Mouse (Mus musculus) erythroblast, embryonic 14.5 days (primary cell): ENCODE data around the gene Fscn2.

Experiments used
- GATA1 ChIP-seq: IDR thresholded peaks from 2 replicates; pipeline ENCODE4 v1.6.1; 2012; ENCODE audit warnings: low read length, inconsistent platforms, mixed read lengths
- TAL1 ChIP-seq: IDR thresholded peaks from 3 replicates; pipeline ENCODE4 v1.6.1; 2012; ENCODE audit warnings: low read length, inconsistent platforms, mixed read lengths

DNA sequence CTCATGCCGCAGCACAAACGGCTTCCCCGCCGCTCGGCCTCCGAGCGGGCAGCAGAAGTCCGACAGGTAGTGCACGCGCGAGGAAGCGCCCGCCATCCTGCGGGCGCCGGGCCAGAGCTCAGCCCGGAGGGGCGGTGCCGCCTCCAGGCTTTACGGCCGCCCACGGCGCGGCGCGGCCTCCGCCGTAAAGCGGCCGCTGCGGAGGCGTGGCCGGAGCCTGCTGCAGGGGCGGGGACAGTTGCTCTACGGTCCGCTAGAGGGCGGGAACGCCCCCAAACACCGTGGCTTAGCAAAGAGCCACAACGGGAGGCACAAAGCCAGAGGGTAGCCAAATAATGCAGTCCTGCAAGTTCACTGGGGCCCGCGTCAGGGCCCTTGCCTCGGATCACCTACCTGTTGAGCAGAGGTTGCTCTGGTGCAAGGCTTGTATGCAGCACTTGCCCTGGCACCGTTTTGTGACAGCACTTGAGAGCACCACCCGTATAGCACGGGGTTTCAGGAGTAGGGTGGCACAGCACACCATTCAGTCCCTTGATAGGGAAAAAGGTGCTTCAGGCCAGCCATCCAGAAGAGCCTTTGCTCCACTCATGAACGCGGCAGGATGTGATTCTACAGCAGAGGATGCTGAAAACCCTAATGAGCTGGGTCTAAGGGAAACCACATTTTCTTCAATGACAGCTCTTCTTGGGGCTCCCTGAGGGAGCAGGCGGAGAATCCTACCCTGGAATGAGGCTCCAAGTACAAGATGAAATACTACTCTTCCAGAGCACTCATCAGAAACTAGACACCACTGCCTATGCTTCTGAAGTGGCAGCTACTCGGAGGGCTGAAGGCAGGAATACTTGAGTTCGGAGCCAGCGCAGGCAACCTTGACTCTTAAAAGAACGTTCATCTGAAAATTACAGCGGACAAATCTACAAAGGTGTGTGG is 17.5 kb downstream of the Fscn2 start, which contains the start of gene Faap100:
- TF ChIP-seq GATA1, result no peak
- no peak for TF ChIP-seq TAL1
